22 mouse cellular contexts compared by ENCODE assay signal in the genomic region with DNA sequence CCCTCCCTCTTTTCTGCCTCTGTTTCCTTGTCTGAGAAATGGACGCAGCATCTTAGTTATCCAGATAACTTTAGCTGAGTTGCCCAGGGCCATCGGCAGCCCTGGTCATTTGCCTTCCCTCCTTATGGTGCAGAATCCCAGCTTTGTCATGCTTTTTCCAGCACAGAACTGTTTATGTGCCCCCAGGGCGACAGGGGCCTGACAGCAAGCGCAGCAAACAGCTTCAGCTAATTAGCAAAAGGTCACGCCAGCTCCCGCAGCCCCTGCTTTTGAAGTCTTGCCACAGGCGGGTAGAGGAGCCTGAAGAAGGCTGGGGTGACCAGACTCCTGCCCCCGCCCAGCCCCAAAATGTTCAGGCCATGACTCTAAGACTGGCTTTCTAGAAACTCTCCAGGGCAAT. TPM values are rescaled to one million over a fixed set of nuclear protein-coding genes. Genes with fewer than 3 reads are reported as not detected.
DNase-seq lines count a peak whose midpoint lies in the region; ATAC-seq and TF ChIP-seq lines count a peak whose summit lies in the region.
"Had no signal": no experiment of that assay in that cellular context is flagged by ENCODE, and none has a peak within 500 bp of the region (broad histone marks: within the 10 kb centered on the region; RNA-seq: fewer than 3 reads in every experiment).

No protein-coding gene starts in this region.

- no peaks in the 10 kb centered on the region for H3K27me3 ChIP-seq in hindbrain, embryonic 10.5 days (ENCODE audit: insufficient read depth, poor library complexity, severe bottlenecking)
- no peaks in the 10 kb centered on the region for H3K27me3 ChIP-seq in hindbrain, embryonic 14.5 days (ENCODE audit: control insufficient read depth, insufficient read depth, low read length)
- H3K27me3 ChIP-seq in embryonic facial prominence, embryonic 15.5 days = no peaks in the 10 kb centered on the region
- H3K27me3 ChIP-seq in midbrain, embryonic 15.5 days (replicated peaks) = no peaks in the 10 kb centered on the region
- H3K27me3 ChIP-seq: embryonic facial prominence, embryonic 12.5 days had no signal

- H3K4me1 ChIP-seq in hindbrain, embryonic 10.5 days (replicated peaks) = peaks cover 40% of the 10 kb centered on the region
- H3K4me1 ChIP-seq in hindbrain, embryonic 14.5 days (replicated peaks; ENCODE audit: control insufficient read depth, insufficient read depth, low read length) = peaks cover 5% of the 10 kb centered on the region
- H3K4me1 ChIP-seq in embryonic facial prominence, embryonic 15.5 days = peaks cover 22% of the 10 kb centered on the region
- H3K4me1 ChIP-seq in midbrain, embryonic 15.5 days = peaks cover 15% of the 10 kb centered on the region
- H3K4me1 ChIP-seq: heart, embryonic 12.5 days had no signal

- H3K36me3 ChIP-seq in hindbrain, embryonic 10.5 days = no peaks in the 10 kb centered on the region
- H3K36me3 ChIP-seq in hindbrain, embryonic 14.5 days (replicated peaks; ENCODE audit: control insufficient read depth, insufficient read depth) = no peaks in the 10 kb centered on the region
- H3K36me3 ChIP-seq in embryonic facial prominence, embryonic 15.5 days = no peaks in the 10 kb centered on the region
- H3K36me3 ChIP-seq in midbrain, embryonic 15.5 days (replicated peaks) = no peaks in the 10 kb centered on the region
- H3K36me3 ChIP-seq: embryonic facial prominence, embryonic 12.5 days; heart, embryonic 12.5 days had no signal

- H3K27ac ChIP-seq in hindbrain, embryonic 10.5 days = peak overlapping the region; percentile 71
- H3K27ac ChIP-seq in hindbrain, embryonic 14.5 days = no peak overlapping the region
- H3K27ac ChIP-seq in embryonic facial prominence, embryonic 15.5 days (replicated peaks) = peak overlapping the region; percentile 52; the same call in 1 of the 2 replicates
- 0 out of 2 replicates have a peak overlapping the region, but pooled peaks have one; percentile 25 for H3K27ac ChIP-seq in midbrain, embryonic 15.5 days
- H3K27ac ChIP-seq in gastrocnemius, adult 2 months = no peak overlapping the region
- H3K27ac ChIP-seq: embryonic facial prominence, embryonic 12.5 days had no signal

- TF ChIP-seq CTCF in gastrocnemius, adult 2 months (IDR thresholded peaks at IDR 0.05) = no peak

- 45% methylated on average over 8 of the region's 8 CpGs for WGBS in hindbrain, embryonic 10.5 days
- 46% methylated on average over 8 of the region's 8 CpGs for WGBS in hindbrain, embryonic 14.5 days
- WGBS in embryonic facial prominence, embryonic 15.5 days = 35% methylated on average over 8 of the region's 8 CpGs
- 47% methylated on average over 8 of the region's 8 CpGs for WGBS in midbrain, embryonic 15.5 days

- no peak overlapping the region; the same call in 1 of the 2 replicates for H3K9ac ChIP-seq in hindbrain, embryonic 14.5 days
- no peak overlapping the region for H3K9ac ChIP-seq in embryonic facial prominence, embryonic 15.5 days
- H3K9ac ChIP-seq in midbrain, embryonic 15.5 days = 0 out of 2 replicates have a peak overlapping the region, but pooled peaks have one; percentile 20
- H3K9ac ChIP-seq: embryonic facial prominence, embryonic 12.5 days; forebrain, postnatal 0 days; heart, embryonic 12.5 days had no signal

- intact Hi-C loops in gastrocnemius, adult 2 months (cut with DNase I) = no loop called here

- no peak overlapping the region for H3K4me3 ChIP-seq in hindbrain, embryonic 10.5 days
- H3K4me3 ChIP-seq in hindbrain, embryonic 14.5 days (replicated peaks; ENCODE audit: low read length) = no peak overlapping the region
- no peak overlapping the region for H3K4me3 ChIP-seq in embryonic facial prominence, embryonic 15.5 days (replicated peaks)
- H3K4me3 ChIP-seq in midbrain, embryonic 15.5 days = no peak overlapping the region
- H3K4me3 ChIP-seq in gastrocnemius, adult 2 months = no peak overlapping the region
- H3K4me3 ChIP-seq: embryonic facial prominence, embryonic 12.5 days; heart, embryonic 12.5 days had no signal

- no peak overlapping the region for H3K4me2 ChIP-seq in hindbrain, embryonic 14.5 days (replicated peaks)
- no peak overlapping the region for H3K4me2 ChIP-seq in embryonic facial prominence, embryonic 15.5 days (replicated peaks)
- H3K4me2 ChIP-seq in midbrain, embryonic 15.5 days = no peak overlapping the region
- H3K4me2 ChIP-seq: embryonic facial prominence, embryonic 12.5 days; heart, embryonic 12.5 days had no signal

- DNase-seq in hindbrain, embryonic 10.5 days (ENCODE audit: low spot score) = peak; percentile 50
- no peak for DNase-seq in hindbrain, embryonic 14.5 days (ENCODE audit: low spot score)
- DNase-seq in Muller cell, postnatal 12 days (ENCODE audit: inconsistent ontology term) = peak; percentile 18
- DNase-seq in yolk sac, embryonic 10.5 days (ENCODE audit: low spot score) = no peak
- DNase-seq in layer of hippocampus, adult 8-10 months (ENCODE audit: low spot score in 2 of 2) = no peak
- no peak for DNase-seq in gastrocnemius, adult 2 months
- DNase-seq: adrenal gland, postnatal 14 days; cerebellum, postnatal 10 days; forebrain, postnatal 0 days; gastrocnemius, postnatal 25 days; heart, postnatal 4 days; kidney, adult 11 months; kidney, postnatal 10 days; lung, adult 18-20 months; lung, postnatal 36 days; right cerebral cortex, adult 18-20 months; thymus, adult 2 months had no signal

- no peaks in the 10 kb centered on the region for H3K9me3 ChIP-seq in hindbrain, embryonic 10.5 days
- no peaks in the 10 kb centered on the region for H3K9me3 ChIP-seq in hindbrain, embryonic 14.5 days (ENCODE audit: control insufficient read depth, low read length)
- no peaks in the 10 kb centered on the region for H3K9me3 ChIP-seq in embryonic facial prominence, embryonic 15.5 days (replicated peaks)
- H3K9me3 ChIP-seq in midbrain, embryonic 15.5 days = no peaks in the 10 kb centered on the region
- H3K9me3 ChIP-seq: embryonic facial prominence, embryonic 12.5 days; heart, embryonic 12.5 days had no signal

- ATAC-seq in hindbrain, embryonic 14.5 days (ENCODE audit: low FRiP score) = no peak
- ATAC-seq in embryonic facial prominence, embryonic 15.5 days (ENCODE audit: insufficient number of reproducible peaks, low FRiP score, low TSS enrichment, low read depth) = no peak
- no peak for ATAC-seq in midbrain, embryonic 15.5 days (replicated peaks)
- ATAC-seq: forebrain, postnatal 0 days had no signal

RNA-seq across cellular contexts. Expression of a gene that starts 41.6 kb away (rescaled TPM):
- polyA plus RNA-seq in hindbrain, embryonic 10.5 days (2016; fragmentation: Nextera tagmentation; extraction: Ambion mirVana) = 0.31 and 2.6 TPM in 2 replicates
- polyA plus RNA-seq in hindbrain, embryonic 14.5 days (2014; fragmentation: Nextera tagmentation; extraction: Ambion mirVana) = 3.5 and 5.0 TPM in 2 replicates
- 2.0 and 2.5 TPM in 2 replicates for polyA plus RNA-seq in embryonic facial prominence, embryonic 15.5 days (2015; fragmentation: Nextera tagmentation; extraction: Ambion mirVana)
- 2.7 and 4.3 TPM in 2 replicates for polyA plus RNA-seq in midbrain, embryonic 15.5 days (2015; fragmentation: Nextera tagmentation; extraction: Ambion mirVana)
- total RNA-seq in layer of hippocampus, adult 8-10 months (2022) = 10 to 100 TPM; 27.6 to 34.4 (median 30.4) TPM
- total RNA-seq in gastrocnemius, adult 2 months (2021) = not detected
- total RNA-seq: gastrocnemius, postnatal 25 days; neutrophil, adult 5-6 weeks had no signal

Comparison
In these comparisons a context has a peak if more than half of its experiments do, and no peak if none do; other contexts are left out.
1. DNase-seq: peak in hindbrain, embryonic 10.5 days (single experiment) and Muller cell, postnatal 12 days (single experiment); none in hindbrain, embryonic 14.5 days (single experiment), yolk sac, embryonic 10.5 days (single experiment), layer of hippocampus, adult 8-10 months (0 of 2) and gastrocnemius, adult 2 months (single experiment).
2. H3K27ac ChIP-seq: peak in hindbrain, embryonic 10.5 days (single experiment), embryonic facial prominence, embryonic 15.5 days (single experiment) and midbrain, embryonic 15.5 days (single experiment); none in hindbrain, embryonic 14.5 days (single experiment) and gastrocnemius, adult 2 months (single experiment).